Mouse (Mus musculus) embryonic fibroblast, embryonic 13.5 days (primary cell): Measurements from ENCODE around the gene Sppl2a.

Source experiments
- CTCF ChIP-seq: IDR thresholded peaks from 2 replicates; pipeline ENCODE4 v1.5.1; 2011; ENCODE audit warnings: mild to moderate bottlenecking, control low read depth, low read length, moderate library complexity, borderline replicate concordance; ENCODE audit not compliant: insufficient read depth
- POLR2A ChIP-seq: IDR thresholded peaks from 2 replicates; pipeline ENCODE4 v1.6.1; 2011; ENCODE audit warnings: low read depth, mild to moderate bottlenecking, control low read depth, low read length, moderate library complexity

- TF ChIP-seq CTCF (no peak), POLR2A (peak; percentile 93)
These were observed 56.9 kb downstream of the Sppl2a start, which contains the start of gene Trpm7 for GRCm38 (mm10) chr2:126875871-126876796.
